Mouse (Mus musculus): Measurements from ENCODE around the gene Atrnl1.

GRCm38 (mm10) chr19:58033241-58033640, 422.4 kb downstream of the Atrnl1 start:
- TF ChIP-seq CTCF (IDR thresholded peaks at IDR 0.05; ENCODE audit: insufficient read depth, low read length) (no peak), POLR2A (IDR thresholded peaks at IDR 0.05; ENCODE audit: borderline replicate concordance, extremely low read depth, low read depth, low read length) (no peak)
